Mouse (Mus musculus) forebrain, embryonic 10.5 days (tissue): ENCODE results near the gene AI413582. TPM values are rescaled to one million over a fixed set of nuclear protein-coding genes. Genes with fewer than 3 reads are reported as not detected.
A peak's percentile ranks its signal among the peaks of the same experiment; 100 is the strongest.

ENCODE experiments used
- DNase-seq: peaks from one replicate; pipeline ENCODE4 v3.0.0-alpha.2; 2017; ENCODE audit warnings: low spot score; ENCODE audit errors: extremely low spot score
- H3K27ac ChIP-seq: fragments of 300-500 bp; sonication (generic); 2 replicates; pipeline ENCODE4 v1.5.1; 2016; ENCODE audit warnings: mild to moderate bottlenecking
- H3K27me3 ChIP-seq: fragments of 300-500 bp; sonication (generic); 2 replicates; pipeline ENCODE4 v1.6.1; 2016; ENCODE audit warnings: mild to moderate bottlenecking; ENCODE audit not compliant: poor library complexity, severe bottlenecking
- H3K36me3 ChIP-seq: fragments of 300-500 bp; sonication (generic); replicated peaks from 2 replicates; pipeline ENCODE4 v1.6.1; 2016; ENCODE audit warnings: mild to moderate bottlenecking, moderate library complexity
- H3K4me1 ChIP-seq: fragments of 300-500 bp; sonication (generic); 2 replicates; pipeline ENCODE4 v1.6.1; 2016
- H3K4me3 ChIP-seq: fragments of 300-500 bp; sonication (generic); 2 replicates; pipeline ENCODE4 v1.5.1; 2016; ENCODE audit warnings: mild to moderate bottlenecking, moderate library complexity
- H3K9me3 ChIP-seq: fragments of 300-500 bp; sonication (generic); 2 replicates; pipeline ENCODE4 v1.6.1; 2016; ENCODE audit warnings: mild to moderate bottlenecking, moderate library complexity
- WGBS: fragments of 180-500 bp; shearing (Covaris S2); methylation state at CpG from one replicate; pipeline ENCODE4 v1.1.7; 2016; 5-methylcytosine and 5-hydroxymethylcytosine counted together
- polyA plus RNA-seq: library from polyadenylated mRNA; unstranded; fragments of >200 nt; fragmentation: Nextera tagmentation; extraction: Ambion mirVana; gene quantifications from 2 replicates; pipeline ENCODE4 v1.2.1, GENCODE M21; 2016

The AI413582 gene
- polyA plus RNA-seq, 1 experiment from 2014 or later = 12.7 TPM

DNA sequence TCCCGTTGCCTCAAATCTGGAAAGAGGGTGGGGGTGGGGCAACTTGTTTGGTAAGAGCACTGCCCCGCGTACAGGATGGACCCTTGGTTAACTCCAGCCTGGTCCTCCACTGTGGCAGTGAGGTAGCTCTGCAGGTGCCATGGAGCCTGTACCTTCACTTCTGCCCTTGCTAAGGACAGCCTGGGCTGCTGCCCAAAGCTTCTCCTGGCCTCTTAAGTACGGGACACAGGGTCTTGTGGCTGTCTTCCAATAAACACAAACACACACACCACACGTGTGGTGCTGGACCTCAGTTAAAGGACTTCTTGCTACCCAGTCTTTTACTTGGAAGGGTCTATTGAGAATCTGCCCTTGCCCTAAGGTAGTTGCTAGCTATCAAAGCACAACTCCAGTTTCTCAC lies 6.7 kb downstream of the AI413582 start:
- DNase-seq = no peak
- H3K27me3 ChIP-seq = peaks cover 9% of the 10 kb centered on the region; the same call in 1 of the 2 replicates
- peaks cover 35% of the 10 kb centered on the region for H3K36me3 ChIP-seq
- H3K4me1 ChIP-seq = peaks cover 80% of the 10 kb centered on the region
- H3K4me3 ChIP-seq = peak overlapping the region; percentile 98
- H3K9me3 ChIP-seq = no peaks in the 10 kb centered on the region
- 11% methylated on average over 5 of the region's 5 CpGs for WGBS
- H3K27ac ChIP-seq = peak overlapping the region; percentile 52

GRCm38 (mm10) chr17:27557927-27558661 lies 7.5 kb downstream of the AI413582 start:
- peaks cover 7% of the 10 kb centered on the region; the same call in 1 of the 2 replicates for H3K27me3 ChIP-seq
- no peaks in the 10 kb centered on the region for H3K9me3 ChIP-seq
- WGBS = under 1% methylated on average over 14 of the region's 14 CpGs
- H3K36me3 ChIP-seq = peaks cover 30% of the 10 kb centered on the region
- DNase-seq = peak; percentile 47
- H3K27ac ChIP-seq = peak overlapping the region; percentile 99
- H3K4me1 ChIP-seq = peaks cover 82% of the 10 kb centered on the region
- peak overlapping the region; percentile 98 for H3K4me3 ChIP-seq

DNA sequence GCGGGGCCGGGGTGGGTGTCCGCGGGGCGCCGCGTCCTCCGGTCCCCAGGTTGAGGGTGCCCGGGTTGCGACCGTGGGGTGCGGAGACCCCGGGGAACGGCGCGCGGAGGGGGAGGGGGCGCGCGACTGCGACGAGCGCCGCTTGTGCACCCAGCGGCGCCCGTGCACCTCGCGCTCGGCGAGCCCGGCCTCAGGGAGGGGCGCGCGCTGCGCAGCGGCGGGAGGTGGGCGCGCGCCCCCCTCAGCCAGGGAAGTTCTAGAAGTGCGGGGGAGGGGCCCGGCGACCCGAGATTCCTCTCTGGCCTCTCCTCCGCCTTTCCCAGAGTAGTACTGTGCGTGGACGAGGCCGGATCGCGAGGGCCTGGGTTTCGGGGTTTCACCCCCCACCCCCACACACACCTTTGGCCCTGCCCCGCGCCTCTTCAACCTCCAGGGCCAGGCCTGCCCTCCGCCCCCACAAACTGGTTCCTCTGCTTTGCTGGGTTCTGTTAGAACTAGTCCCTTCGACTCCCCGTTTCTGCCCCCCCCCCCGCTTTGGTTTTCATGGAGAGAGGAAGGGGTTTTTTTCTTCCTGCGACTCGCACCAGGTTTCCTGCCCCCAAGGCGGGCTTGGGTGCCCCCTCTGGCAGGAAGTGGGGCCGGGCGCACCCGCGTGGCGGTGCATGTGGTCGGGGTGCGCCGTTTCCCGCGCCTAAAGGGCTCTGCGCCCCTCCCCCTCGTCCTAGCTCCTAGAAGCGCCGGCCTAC lies 8.2 kb downstream of the AI413582 start:
- Histone ChIP-seq H3K4me1 (peaks cover 87% of the 10 kb centered on the region), H3K27ac (peak overlapping the region; percentile 99), H3K4me3 (peak overlapping the region; percentile 98), H3K9me3 (no peaks in the 10 kb centered on the region), H3K36me3 (peaks cover 28% of the 10 kb centered on the region), H3K27me3 (peaks cover 7% of the 10 kb centered on the region; the same call in 1 of the 2 replicates)
- under 1% methylated on average over 69 of the region's 75 CpGs for WGBS
- peak; percentile 63 for DNase-seq

DNA sequence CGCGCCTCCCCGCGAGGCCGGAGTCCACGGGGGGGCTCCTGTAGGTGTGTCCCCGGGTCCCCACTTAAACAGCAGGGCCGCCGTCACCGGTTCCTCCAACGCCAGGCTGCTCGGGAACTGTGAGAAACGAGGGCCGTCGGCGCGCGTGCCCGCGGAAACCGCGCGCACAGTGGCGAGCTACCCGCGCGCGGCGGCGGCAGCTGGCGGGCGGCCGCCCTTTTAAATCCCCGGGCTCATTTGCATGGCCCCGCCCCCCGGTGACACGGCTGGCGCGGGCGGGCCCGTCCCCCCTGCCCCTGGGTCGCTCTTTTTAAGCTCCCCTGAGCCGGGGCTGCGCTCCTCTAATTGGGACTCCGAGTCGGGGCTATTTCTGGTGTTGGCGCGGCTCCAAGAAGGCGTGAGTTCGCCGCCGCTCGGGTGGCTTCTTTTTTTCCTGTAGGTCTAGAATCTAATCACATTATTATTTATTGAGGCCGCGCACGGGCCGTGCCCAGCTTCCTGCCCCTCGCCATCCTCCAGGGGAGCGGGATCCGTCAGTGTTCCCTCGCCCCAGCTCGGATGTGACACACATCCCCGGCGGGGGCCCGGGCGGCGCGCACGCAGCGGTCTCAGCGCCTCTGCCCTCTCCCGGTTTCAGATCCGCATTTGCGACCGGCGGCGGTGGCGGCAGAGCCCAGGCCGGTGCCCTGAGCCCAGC lies 9.1 kb downstream of the AI413582 start, which contains the start of gene Hmga1:
Gene Hmga1, plus strand, starts transcription at position 183 of the 697 bp plus-strand sequence.
- DNase-seq = peak; percentile 91
- Histone ChIP-seq H3K4me3 (peak within 1 kb of the TSS; percentile 98), H3K27me3 (peaks cover 7% of the 10 kb centered on the region; the same call in 1 of the 2 replicates), H3K9me3 (no peaks in the 10 kb centered on the region), H3K4me1 (peaks cover 86% of the 10 kb centered on the region), H3K27ac (peak within 1 kb of the TSS; percentile 99), H3K36me3 (peaks cover 20% of the 10 kb centered on the region)
- WGBS = under 1% methylated on average over 79 of the region's 79 CpGs

- Histone ChIP-seq H3K4me1 (peaks cover 80% of the 10 kb centered on the region), H3K4me3 (peak overlapping the region; percentile 98), H3K9me3 (no peaks in the 10 kb centered on the region), H3K27ac (peak overlapping the region; percentile 99), H3K27me3 (no peaks in the 10 kb centered on the region), H3K36me3 (peaks cover 11% of the 10 kb centered on the region)
- under 1% methylated on average over 55 of the region's 55 CpGs for WGBS
- DNase-seq = peak; percentile 87
Measured at GRCm38 (mm10) chr17:27555512-27556172, 9.9 kb downstream of the AI413582 start.

DNA sequence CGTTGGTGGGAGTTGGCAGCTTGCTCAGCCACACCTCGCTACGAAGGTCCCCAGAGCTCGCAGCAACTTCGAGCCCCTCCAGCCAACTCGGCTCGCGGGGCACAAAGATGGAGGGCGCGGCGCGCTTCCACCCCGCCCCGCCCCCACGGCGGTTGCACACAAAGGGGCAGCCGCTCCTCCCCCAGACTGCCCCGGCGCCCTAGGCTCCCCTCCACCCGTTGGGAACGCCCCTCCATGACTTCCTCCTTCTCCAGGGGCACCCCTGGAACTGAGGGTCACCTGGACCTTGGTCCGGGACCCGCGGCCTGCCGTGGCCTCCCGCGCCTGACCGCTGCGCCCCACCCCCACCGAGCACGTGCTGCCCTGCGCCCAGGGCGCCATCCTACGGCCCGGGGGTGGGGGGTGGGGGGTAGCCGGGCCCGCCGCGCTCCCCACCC lies 10.5 kb downstream of the AI413582 start:
- Histone ChIP-seq H3K4me1 (peaks cover 75% of the 10 kb centered on the region), H3K4me3 (peak overlapping the region; percentile 98), H3K9me3 (no peaks in the 10 kb centered on the region), H3K27ac (peak overlapping the region; percentile 99), H3K27me3 (no peaks in the 10 kb centered on the region), H3K36me3 (peaks cover 6% of the 10 kb centered on the region)
- 1% methylated on average over 38 of the region's 39 CpGs for WGBS
- DNase-seq = peak; percentile 84

DNA sequence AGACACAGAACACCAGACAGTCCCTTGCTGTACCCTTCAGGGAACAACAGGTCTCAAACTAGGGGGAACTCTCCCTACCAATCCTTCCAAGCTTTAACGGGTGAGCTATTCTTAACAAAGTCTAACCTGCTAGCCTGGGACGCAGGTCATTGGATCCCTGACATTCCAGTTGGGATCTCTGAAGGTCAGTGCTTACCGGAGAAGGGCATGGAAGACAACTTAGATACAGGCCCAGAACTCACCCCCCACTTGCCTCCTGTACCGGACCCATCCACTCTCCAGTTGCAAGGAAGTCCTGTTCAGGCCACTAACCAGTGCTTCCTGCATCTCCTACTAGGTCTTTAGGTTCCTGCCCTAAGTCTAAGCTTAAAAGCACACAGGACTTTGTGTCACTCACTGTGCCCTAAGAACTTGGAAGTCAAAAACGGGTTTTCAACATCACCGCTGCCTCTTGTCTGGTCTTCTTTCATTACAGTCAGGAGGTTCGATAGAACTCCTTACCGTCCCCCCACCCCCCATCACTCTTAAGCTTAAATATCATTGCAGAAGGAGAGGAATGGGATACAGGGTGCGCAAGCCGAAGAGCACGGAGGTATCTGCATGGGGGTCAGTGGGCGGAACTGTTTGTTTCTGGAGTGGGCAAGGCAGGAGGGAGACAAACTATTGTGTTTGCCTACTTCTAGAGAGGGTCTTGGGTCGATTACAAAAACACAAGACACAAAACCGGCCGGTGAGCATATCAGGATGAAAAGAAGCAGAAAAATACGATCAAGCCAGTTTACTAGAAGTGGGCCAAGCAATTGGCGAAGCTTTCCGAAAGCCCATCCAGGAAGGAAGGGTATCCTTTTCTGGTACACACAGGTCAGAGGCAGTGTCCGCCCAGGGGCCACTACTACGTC lies 11.2 kb downstream of the AI413582 start:
- H3K4me1 ChIP-seq = peaks cover 75% of the 10 kb centered on the region
- H3K36me3 ChIP-seq = no peaks in the 10 kb centered on the region; the same call in 1 of the 2 replicates
- DNase-seq = no peak
- peak overlapping the region; percentile 99 for H3K27ac ChIP-seq
- H3K9me3 ChIP-seq = no peaks in the 10 kb centered on the region
- peak overlapping the region; percentile 98 for H3K4me3 ChIP-seq
- 36% methylated on average over 20 of the region's 20 CpGs for WGBS
- no peaks in the 10 kb centered on the region for H3K27me3 ChIP-seq

GRCm38 (mm10) chr17:27552215-27553201 lies 13.0 kb downstream of the AI413582 start:
- H3K4me1 ChIP-seq = peaks cover 70% of the 10 kb centered on the region
- WGBS = 83% methylated on average over 23 of the region's 23 CpGs

DNA sequence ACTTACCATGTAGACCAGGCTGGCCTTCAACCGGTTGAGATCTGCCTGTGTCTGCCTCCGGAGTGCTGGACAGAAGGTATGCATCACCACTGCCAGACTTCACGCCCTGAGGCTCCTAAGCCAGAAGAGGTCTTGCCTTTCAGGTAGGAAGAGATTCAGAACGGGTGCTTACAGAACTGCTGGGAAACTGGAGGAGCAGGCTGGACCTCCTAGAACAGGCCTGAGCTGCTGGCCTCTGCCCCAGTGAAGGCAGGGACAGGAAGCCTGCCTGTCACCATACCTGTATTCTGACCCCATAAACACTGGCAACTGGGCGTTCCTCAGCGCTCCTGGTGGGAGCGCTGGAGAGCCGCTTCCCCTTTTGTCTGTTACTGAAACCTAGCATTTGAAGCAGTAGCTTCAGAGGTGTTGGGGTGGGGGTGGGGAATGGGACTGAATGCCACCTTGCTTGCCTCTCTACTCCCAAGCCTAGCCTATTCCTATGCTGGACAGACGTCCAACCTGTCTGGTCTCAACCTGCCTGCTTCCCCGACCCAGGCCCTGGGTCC lies 14.1 kb downstream of the AI413582 start:
- 61% methylated on average over 10 of the region's 10 CpGs for WGBS
- no peak overlapping the region for H3K4me3 ChIP-seq
- no peaks in the 10 kb centered on the region for H3K36me3 ChIP-seq
- DNase-seq = no peak
- H3K4me1 ChIP-seq = peaks cover 73% of the 10 kb centered on the region
- H3K27me3 ChIP-seq = peaks cover 5% of the 10 kb centered on the region; the same call in 1 of the 2 replicates
- no peaks in the 10 kb centered on the region for H3K9me3 ChIP-seq
- peak overlapping the region; percentile 48; the same call in 1 of the 2 replicates for H3K27ac ChIP-seq

More at GRCm38 (mm10) chr17:27552215-27553201, 13.0 kb downstream of the AI413582 start:
- H3K36me3 ChIP-seq = no peaks in the 10 kb centered on the region
- DNase-seq = no peak
- no peaks in the 10 kb centered on the region for H3K27me3 ChIP-seq
- H3K9me3 ChIP-seq = no peaks in the 10 kb centered on the region
- no peak overlapping the region for H3K4me3 ChIP-seq
- peak overlapping the region; percentile 59 for H3K27ac ChIP-seq

DNA sequence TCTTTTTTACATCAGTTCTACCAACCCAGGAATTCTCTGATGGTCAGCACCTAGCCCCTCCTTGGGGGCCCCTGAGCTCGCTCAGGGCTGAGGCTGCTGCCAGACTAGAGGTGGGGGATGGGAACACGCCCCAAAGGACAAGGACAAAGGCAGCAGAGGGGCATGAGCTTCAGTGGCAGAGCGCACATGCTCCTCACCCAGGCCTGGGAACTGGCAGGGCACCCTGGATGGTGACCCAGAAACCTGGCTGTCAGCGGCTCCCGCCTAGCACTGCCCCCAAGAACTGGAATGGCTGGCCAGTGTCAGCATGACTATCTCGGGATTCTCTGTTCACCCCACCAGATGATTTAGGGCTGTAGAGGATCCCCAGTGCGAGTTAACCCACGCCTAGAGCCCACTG lies 16.3 kb downstream of the AI413582 start:
- Histone ChIP-seq H3K27ac (peak overlapping the region; percentile 86), H3K9me3 (no peaks in the 10 kb centered on the region), H3K4me3 (peak overlapping the region; percentile 21), H3K27me3 (peaks cover 8% of the 10 kb centered on the region; the same call in 1 of the 2 replicates), H3K4me1 (peaks cover 61% of the 10 kb centered on the region), H3K36me3 (no peaks in the 10 kb centered on the region)
- WGBS = 50% methylated on average over 8 of the region's 8 CpGs
- DNase-seq = peak; percentile 44
